Mouse (Mus musculus) thymus, adult 2 months (tissue): ENCODE data around the gene Crybg3.

Source experiments
- CTCF ChIP-seq: fragments of 200-500 bp; IDR thresholded peaks from 2 replicates; pipeline ENCODE4 v1.5.1; 2012; ENCODE audit warnings: mild to moderate bottlenecking, control low read depth, low read length, moderate library complexity, borderline replicate concordance; ENCODE audit not compliant: control insufficient read depth, poor library complexity, insufficient read depth; ENCODE audit errors: extremely low read depth
- POLR2A ChIP-seq: fragments of 200-500 bp; IDR thresholded peaks from 2 replicates; pipeline ENCODE4 v1.6.1; 2012; ENCODE audit warnings: mild to moderate bottlenecking, low read length, control low read depth, moderate library complexity; ENCODE audit not compliant: control insufficient read depth, poor library complexity, insufficient read depth; ENCODE audit errors: extremely low read depth

GRCm38 (mm10) chr16:59497947-59498346, 102.8 kb downstream of the Crybg3 start:
- no peak for TF ChIP-seq POLR2A
- TF ChIP-seq CTCF, result no peak
